Mouse (Mus musculus): Measurements from ENCODE around the gene Arglu1.

The Arglu1 gene

GRCm38 (mm10) chr8:8690146-8691092 is at the start of gene Arglu1:
TSS of gene Arglu1 (minus strand) at chr8:8690521.
- peak; percentile 95 for DNase-seq

GRCm38 (mm10) chr8:8737271-8737670 is 47.0 kb upstream of the Arglu1 start:
- no peak for DNase-seq

GRCm38 (mm10) chr8:8736826-8737225 is 46.5 kb upstream of the Arglu1 start:
- DNase-seq = no peak

DNA sequence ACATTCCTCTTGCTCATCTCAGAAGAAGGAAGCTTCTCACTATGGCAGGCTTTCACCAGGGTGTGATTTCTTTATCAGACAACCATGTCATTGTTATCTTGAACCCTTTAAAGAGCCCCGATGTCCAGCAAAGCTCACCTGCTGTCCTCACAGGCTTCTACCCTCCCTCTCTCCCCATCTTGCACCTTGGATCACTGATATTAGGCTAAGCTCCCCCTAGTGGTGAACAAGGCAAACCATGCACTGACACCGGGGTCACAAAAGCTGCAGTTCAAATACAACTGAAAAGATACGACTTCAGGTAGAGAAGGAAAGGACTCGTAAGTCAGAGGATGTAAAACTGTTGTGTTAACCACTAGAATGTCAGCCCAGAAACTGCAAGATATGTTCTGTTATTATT is 43.5 kb upstream of the Arglu1 start:
- peak; percentile 55 for DNase-seq

- no peak for DNase-seq
Observed at GRCm38 (mm10) chr8:8728643-8729042, 38.3 kb upstream of the Arglu1 start.

DNA sequence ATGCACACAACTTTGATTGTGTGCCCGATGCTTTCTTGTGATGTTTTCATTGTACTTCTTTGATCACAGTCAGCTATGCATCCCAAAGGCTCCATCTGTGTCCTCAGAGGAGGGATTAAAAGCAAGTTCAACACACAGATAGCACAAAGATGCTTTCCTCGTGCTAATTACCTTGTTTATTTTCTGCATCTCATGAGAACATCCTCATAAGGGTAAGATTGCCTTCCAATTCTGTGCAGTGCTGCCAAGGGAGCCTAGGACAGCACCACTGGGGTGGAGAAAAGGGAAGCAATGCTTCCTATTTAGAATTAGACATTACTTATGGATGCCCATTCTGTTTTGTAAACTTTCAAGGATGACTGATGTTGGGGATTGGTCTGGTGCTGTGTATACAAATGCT is 36.2 kb upstream of the Arglu1 start:
- no peak for DNase-seq

GRCm38 (mm10) chr8:8704813-8705212 is 14.5 kb upstream of the Arglu1 start:
- no peak for DNase-seq

GRCm38 (mm10) chr8:8703668-8704067 is 13.3 kb upstream of the Arglu1 start:
- no peak for DNase-seq

DNA sequence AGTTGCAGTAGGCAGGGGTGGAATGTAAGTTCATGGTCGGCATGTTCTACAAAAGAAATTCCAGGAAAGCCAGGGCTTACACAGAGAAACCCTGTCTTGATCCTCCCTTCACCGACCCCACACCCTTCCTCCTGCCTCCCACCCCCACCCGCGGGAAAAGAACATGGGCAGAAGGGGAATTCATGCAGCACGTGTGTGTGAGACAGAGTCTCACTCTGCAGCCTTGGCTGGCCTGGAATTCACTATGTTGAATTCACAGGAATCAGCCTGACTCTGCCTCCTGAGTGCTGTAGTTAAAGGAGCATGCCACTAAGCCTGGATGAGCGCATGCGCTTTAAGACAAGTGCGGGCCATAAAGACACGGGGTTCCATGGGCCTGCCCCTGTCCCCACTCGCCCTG is 10.5 kb upstream of the Arglu1 start:
- no peak for DNase-seq

DNA sequence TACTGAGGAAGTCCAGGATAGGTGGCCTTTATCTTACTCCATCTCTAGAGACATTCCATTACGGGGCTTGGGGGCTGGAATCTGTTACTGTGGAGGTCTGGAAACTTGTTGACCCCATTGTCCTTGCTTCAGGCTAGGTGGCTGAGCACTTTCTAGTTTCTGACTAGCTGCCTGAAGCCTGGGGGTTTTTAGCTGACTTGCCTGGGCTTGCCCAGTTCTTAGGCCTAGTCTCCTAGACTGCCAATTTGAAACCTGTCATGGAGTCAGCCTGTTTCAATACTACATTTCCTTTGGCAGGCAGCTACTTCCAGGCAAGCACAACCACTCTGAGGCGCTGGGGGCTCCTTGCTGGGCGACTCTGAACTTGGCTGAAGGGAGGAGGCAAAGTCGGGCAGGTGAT is 9.9 kb upstream of the Arglu1 start:
- DNase-seq = no peak

- DNase-seq = peak; percentile 82
Observed at GRCm38 (mm10) chr8:8689454-8690145, 721 bp downstream of the Arglu1 start.

GRCm38 (mm10) chr8:8688823-8689453 is 1.4 kb downstream of the Arglu1 start:
- DNase-seq = no peak

GRCm38 (mm10) chr8:8685517-8685916 is 4.8 kb downstream of the Arglu1 start:
- DNase-seq = no peak

DNA sequence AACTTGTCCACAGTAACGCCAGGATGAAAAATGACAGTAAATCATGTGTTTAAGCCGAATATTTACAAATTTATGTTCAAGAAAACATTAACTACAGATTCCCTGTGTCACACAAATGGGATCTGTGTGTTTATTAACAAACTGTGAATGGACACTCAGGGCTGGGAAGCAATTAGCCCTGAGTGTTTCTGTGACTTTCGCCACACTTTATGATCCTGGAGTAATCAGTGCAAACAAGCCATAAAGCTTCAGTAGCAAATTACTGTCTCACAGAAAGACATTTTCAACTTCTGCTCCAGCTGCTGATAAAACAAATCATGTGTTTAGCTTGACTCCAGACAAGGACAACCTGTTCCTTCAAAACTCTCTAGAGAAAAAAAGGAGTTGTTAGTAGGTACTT is 7.6 kb downstream of the Arglu1 start:
- DNase-seq = no peak

GRCm38 (mm10) chr8:8678236-8678635 is 12.1 kb downstream of the Arglu1 start:
- DNase-seq = no peak

GRCm38 (mm10) chr8:8674864-8675263 is 15.5 kb downstream of the Arglu1 start:
- DNase-seq = no peak

DNA sequence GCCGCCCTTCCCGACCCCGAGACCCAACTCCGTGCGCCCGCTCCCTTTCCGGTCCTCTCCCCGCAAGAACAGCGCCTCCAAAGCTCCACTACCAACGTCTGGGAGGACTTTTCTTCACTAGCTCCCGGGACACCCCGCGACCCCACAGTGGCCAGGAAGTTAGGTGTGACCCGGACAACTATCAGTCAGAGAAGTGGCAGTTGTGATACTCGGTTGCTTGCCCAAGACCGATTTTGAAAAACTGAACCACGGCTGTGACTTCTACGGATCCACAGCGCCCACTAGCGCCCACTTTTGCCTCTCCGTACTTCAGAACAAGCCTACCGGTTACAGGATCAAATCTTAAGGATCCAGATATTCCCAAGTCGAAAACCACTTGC is 28.6 kb downstream of the Arglu1 start:
- DNase-seq = peak; percentile 93

DNA sequence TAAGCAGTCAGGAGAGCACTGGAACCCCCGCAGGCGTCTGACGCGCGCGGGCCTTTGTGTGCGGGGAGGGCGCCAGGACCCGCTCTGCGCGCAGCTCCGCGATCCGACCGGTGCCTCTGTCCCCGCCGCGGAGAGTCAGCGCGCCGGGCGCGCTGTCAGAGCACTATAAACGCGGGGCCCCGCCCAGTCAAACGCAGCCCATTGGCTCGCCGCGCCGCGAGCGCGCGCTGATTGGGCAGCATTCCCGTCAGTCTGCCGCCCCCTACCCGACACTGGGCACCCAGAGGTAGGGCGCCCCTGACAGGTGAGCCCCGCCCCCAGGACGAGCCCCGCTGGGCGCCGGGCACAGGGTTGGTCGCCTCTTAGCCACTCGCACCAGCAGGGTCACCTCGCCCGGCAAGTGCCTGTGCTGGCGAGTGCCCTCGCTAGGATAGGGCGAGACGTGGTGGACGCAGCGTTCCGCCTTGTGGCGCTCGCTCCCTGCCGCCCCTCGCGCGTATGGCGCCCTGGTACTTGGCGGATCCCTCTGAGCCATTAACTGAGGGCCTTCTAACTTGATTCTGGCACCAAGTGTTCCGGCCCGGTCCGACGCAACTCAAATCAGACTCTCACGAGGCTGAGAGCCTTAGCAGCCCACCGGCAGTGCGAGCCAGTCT is 29.1 kb downstream of the Arglu1 start, which contains the start of gene Efnb2:
Gene Efnb2 (minus strand): TSS at position 140 of the 656 bp plus-strand sequence.
- peak; percentile 96 for DNase-seq

DNA sequence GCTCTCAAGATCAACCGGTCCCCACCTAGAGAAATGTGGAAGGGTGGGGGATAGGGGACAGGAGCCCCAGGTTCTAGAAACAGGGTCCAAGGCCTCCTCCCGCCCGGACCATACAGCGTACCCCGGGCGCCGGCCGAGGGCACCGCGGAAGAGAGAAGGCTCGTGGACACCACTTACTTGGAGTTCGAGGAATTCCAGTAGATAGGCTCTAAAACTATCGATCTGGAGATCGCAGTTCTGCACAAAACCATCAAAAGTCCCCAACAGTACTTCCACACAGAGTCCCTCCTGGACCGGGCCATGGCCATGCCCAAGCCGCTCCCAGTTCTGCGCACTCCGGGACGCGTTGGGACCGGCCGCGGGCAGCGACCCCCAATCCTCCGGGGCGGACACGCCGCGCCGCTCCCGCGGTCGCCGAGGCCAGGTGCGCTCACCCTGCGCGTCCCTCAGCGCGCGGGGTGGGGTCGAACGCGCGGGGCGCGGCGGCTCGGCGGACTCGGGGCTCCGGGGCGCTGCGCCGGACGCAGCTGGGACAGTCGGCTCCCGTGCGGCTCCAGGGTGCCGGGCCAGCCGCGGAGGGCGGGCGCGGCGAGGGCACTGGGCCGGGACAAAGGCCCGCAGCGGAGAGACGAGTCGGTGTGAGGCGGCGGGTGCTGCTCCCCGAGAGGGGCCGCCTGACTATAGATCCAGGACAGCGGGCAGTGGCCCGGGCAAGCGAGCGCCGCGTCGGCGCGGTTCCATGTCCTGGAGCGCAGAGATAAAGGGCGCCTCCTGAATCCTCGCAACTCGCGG is 29.8 kb downstream of the Arglu1 start:
- no peak for DNase-seq

DNA sequence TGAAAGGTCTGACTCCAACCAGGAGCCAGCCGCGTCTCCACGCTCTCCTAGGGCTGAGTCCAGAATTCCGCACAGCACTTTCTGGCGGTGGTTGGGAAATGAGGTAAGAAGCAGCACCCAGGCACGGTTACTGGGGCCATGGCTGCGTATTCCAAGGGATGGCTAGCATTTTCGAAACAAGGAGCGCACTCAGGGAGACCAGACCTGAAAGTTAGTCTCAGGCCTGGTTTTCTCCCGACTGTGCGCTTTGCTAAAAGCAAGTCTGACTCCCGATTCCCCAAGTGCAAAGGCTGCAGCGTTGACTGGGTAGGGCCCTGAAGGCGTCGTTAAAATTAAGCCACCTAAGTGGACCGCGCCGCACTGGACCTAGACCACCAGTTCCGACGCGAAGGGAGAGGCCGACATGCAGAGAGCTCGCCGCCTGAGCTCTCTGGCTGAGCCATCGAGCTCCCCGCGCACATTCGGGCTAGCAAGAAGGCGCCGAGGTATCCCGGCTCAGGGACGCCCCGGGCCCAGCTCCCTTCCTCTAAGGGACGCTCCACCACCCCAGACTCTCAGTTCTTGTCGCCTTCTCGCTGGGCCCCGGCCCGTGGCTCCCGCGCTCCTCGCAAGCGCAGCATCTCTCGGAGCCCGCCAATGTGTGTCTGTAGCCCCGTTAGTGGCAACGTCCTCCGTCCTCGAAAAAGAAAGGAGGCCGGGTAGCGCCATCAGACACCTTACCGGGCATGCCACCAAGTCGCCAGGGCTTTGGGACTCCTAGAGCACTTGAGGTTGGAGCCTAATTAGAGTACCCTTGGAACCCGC is 30.6 kb downstream of the Arglu1 start:
- DNase-seq = peak; percentile 61

Data from retina, postnatal 1 day (tissue).